ENCODE assay signal across 8 mouse cellular contexts in genomic region chr11:60139734-60140371, GRCm38 (mm10). TPM values are rescaled to one million over a fixed set of nuclear protein-coding genes. Genes with fewer than 3 reads are reported as not detected.
DNase-seq lines count a peak whose midpoint lies in the region; ATAC-seq lines count a peak whose summit lies in the region.

No protein-coding gene starts in this region.

- peak overlapping the region; percentile 91 for H3K27ac ChIP-seq in heart, embryonic 11.5 days (ENCODE audit: low read depth, low read length)
- H3K27ac ChIP-seq in liver, embryonic 16.5 days (ENCODE audit: low read length) = no peak overlapping the region
- peak overlapping the region; percentile 84 for H3K27ac ChIP-seq in neural tube, embryonic 12.5 days

- peaks cover 58% of the 10 kb centered on the region for H3K4me1 ChIP-seq in heart, embryonic 11.5 days (ENCODE audit: control insufficient read depth, insufficient read depth, low read length)
- H3K4me1 ChIP-seq in liver, embryonic 16.5 days (ENCODE audit: control insufficient read depth, low read depth, low read length) = peaks cover 22% of the 10 kb centered on the region
- peaks cover 54% of the 10 kb centered on the region for H3K4me1 ChIP-seq in neural tube, embryonic 12.5 days

- peak; percentile 50; the same call in 1 of the 2 replicates for ATAC-seq in heart, embryonic 11.5 days (replicated peaks; ENCODE audit: insufficient number of reproducible peaks, low FRiP score, low TSS enrichment)
- ATAC-seq in liver, embryonic 16.5 days (ENCODE audit: low read depth) = no peak
- peak; percentile 76 for ATAC-seq in neural tube, embryonic 12.5 days (ENCODE audit: low FRiP score, low read depth)

- H3K9me3 ChIP-seq in heart, embryonic 11.5 days (replicated peaks; ENCODE audit: control insufficient read depth, low read length) = no peaks in the 10 kb centered on the region
- no peaks in the 10 kb centered on the region for H3K9me3 ChIP-seq in liver, embryonic 16.5 days (replicated peaks; ENCODE audit: control insufficient read depth, low read length)
- H3K9me3 ChIP-seq in neural tube, embryonic 12.5 days = no peaks in the 10 kb centered on the region

- H3K27me3 ChIP-seq in heart, embryonic 11.5 days (ENCODE audit: control insufficient read depth, insufficient read depth, low read length) = no peaks in the 10 kb centered on the region
- H3K27me3 ChIP-seq in liver, embryonic 16.5 days (ENCODE audit: control insufficient read depth, insufficient read depth, low read depth, low read length) = peaks cover 13% of the 10 kb centered on the region
- no peaks in the 10 kb centered on the region for H3K27me3 ChIP-seq in neural tube, embryonic 12.5 days (replicated peaks)

- peak overlapping the region; percentile 85 for H3K9ac ChIP-seq in heart, embryonic 11.5 days (ENCODE audit: low read depth, low read length)
- H3K9ac ChIP-seq in liver, embryonic 16.5 days (ENCODE audit: low read depth, low read length) = peak overlapping the region; percentile 40; the same call in 1 of the 2 replicates
- H3K9ac ChIP-seq in neural tube, embryonic 12.5 days = peak overlapping the region; percentile 80

- peak overlapping the region; percentile 61 for H3K4me3 ChIP-seq in heart, embryonic 11.5 days (ENCODE audit: low read depth, low read length)
- H3K4me3 ChIP-seq in liver, embryonic 16.5 days (ENCODE audit: low read depth, low read length) = peak overlapping the region; percentile 60
- H3K4me3 ChIP-seq in neural tube, embryonic 12.5 days = peak overlapping the region; percentile 64

- peak; percentile 15 to 48 for DNase-seq in spleen, postnatal 10 days (ENCODE audit: low spot score in 2 of 2)
- no peak for DNase-seq in spleen, postnatal 36 days (ENCODE audit: low spot score in 2 of 2)
- peak; percentile 93 for DNase-seq in embryo, embryonic 9.5 days (ENCODE audit: extremely low spot score)
- peak; percentile 43 to 53 for DNase-seq in kidney, postnatal 25 days
- peak; percentile 45 for DNase-seq in thymus, postnatal 25 days

- WGBS in heart, embryonic 11.5 days (ENCODE audit: insufficient replicate concordance) = under 1% methylated on average over 66 of the region's 66 CpGs
- WGBS in liver, embryonic 16.5 days (ENCODE audit: insufficient replicate concordance) = under 1% methylated on average over 66 of the region's 66 CpGs
- under 1% methylated on average over 66 of the region's 66 CpGs for WGBS in neural tube, embryonic 12.5 days

- H3K4me2 ChIP-seq in heart, embryonic 11.5 days = peak overlapping the region; percentile 75
- peak overlapping the region; percentile 79 for H3K4me2 ChIP-seq in liver, embryonic 16.5 days (ENCODE audit: low read depth, low read length)
- peak overlapping the region; percentile 86 for H3K4me2 ChIP-seq in neural tube, embryonic 12.5 days (replicated peaks)

- peaks cover 3% of the 10 kb centered on the region; the same call in 1 of the 2 replicates for H3K36me3 ChIP-seq in heart, embryonic 11.5 days (ENCODE audit: control insufficient read depth, insufficient read depth, low read length)
- no peaks in the 10 kb centered on the region for H3K36me3 ChIP-seq in liver, embryonic 16.5 days (ENCODE audit: control insufficient read depth, insufficient read depth)
- H3K36me3 ChIP-seq in neural tube, embryonic 12.5 days = peaks cover 10% of the 10 kb centered on the region

RNA-seq across cellular contexts. Expression of gene Rai1, which starts 35.0 kb away (rescaled TPM):
- polyA plus RNA-seq in heart, embryonic 11.5 days (2014; fragmentation: Nextera tagmentation; extraction: Ambion mirVana) = 20.5 and 24.4 TPM in 2 replicates
- 2.8 and 3.7 TPM in 2 replicates for polyA plus RNA-seq in liver, embryonic 16.5 days (2015; fragmentation: Nextera tagmentation; extraction: Ambion mirVana)
- 34.0 and 35.6 TPM in 2 replicates for polyA plus RNA-seq in neural tube, embryonic 12.5 days (2016; fragmentation: Nextera tagmentation; extraction: Ambion mirVana)

Comparison
In these comparisons a context has a peak if more than half of its experiments do, and no peak if none do; other contexts are left out.
1. DNase-seq: peak in spleen, postnatal 10 days (2 of 2), embryo, embryonic 9.5 days (single experiment), kidney, postnatal 25 days (2 of 2) and thymus, postnatal 25 days (single experiment); none in spleen, postnatal 36 days (0 of 2).
2. Peak in every context shown above with its lines, with median percentiles within 50 percentile points of each other: H3K4me2 ChIP-seq, H3K4me3 ChIP-seq and H3K9ac ChIP-seq.